Mouse (Mus musculus) G1E (cell line): ENCODE measurements around the gene Rap1gap2.

ENCODE experiments used
- CTCF ChIP-seq: IDR thresholded peaks from 2 replicates; pipeline ENCODE4 v1.5.1; 2012; ENCODE audit warnings: low read depth, low read length, inconsistent platforms, mixed read lengths
- GATA1 ChIP-seq: IDR thresholded peaks from 2 replicates; pipeline ENCODE4 v1.6.1; 2012; ENCODE audit warnings: borderline replicate concordance, low read length, inconsistent platforms, mixed read lengths
- GATA2 ChIP-seq: IDR thresholded peaks from 2 replicates; pipeline ENCODE4 v1.6.1; 2012; ENCODE audit warnings: low read depth, low read length, inconsistent platforms, borderline replicate concordance
- TAL1 ChIP-seq: conservative IDR thresholded peaks from 2 replicates; pipeline ENCODE4 v1.6.1; 2012; ENCODE audit warnings: low read depth, low read length, inconsistent platforms, mixed read lengths

DNA sequence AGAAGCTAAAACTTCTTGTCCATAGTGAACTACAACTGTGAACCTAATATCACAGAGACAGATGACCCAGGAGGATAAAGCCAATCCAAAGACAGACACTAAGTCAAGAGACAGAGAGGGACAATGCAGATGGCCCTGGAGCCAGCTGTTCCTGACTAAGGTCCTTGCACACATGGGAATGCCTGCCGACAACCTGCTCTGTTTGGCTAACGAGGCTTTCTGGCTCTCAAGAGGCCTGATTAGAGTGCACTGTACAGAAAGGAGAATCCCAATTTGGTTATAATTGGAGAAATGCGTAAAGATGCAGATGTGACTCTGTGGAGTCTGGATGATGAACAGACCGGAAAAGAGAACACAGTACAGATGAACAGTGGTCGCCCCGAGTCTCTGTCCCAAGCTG, 104.4 kb downstream of the Rap1gap2 start:
- TF ChIP-seq CTCF (no peak), GATA1 (no peak), TAL1 (no peak), GATA2 (no peak)
